Mouse (Mus musculus): ENCODE measurements around the gene Ntng1. TPM values are rescaled to one million over a fixed set of nuclear protein-coding genes. Genes with fewer than 3 reads are reported as not detected.
"Not testable (repeated sequence)": the region's sequence is repeated elsewhere in the genome, so short reads cannot be mapped to it uniquely, and the experiment has no call there.

Gene Ntng1
- polyA plus RNA-seq, 1 experiment from 2014 or later = 2.7 TPM

DNA sequence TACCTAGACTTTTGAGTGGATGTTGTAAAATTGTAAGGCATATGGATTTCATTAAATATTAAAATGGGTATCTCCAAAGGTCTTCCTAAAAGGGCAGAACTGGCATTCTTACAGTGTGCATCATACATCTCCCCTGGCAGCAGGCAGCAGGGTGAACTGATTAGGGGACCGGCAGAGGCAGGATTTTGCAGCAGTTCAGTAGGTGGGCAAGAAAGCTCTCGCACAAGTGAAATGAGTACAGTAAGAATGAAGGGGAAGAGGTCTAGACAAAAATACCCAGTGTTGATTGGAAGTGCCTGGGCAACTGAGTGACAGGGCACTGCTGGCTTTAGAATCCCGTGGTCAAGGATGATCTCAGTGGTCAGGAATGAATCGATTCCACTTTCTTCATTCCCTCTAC lies 378.7 kb downstream of the Ntng1 start:
- Histone ChIP-seq H3K9ac (replicated peaks; ENCODE audit: low read length) (no peak overlapping the region), H3K9me3 (replicated peaks; ENCODE audit: control insufficient read depth, low read length) (no peaks in the 10 kb centered on the region), H3K27ac (replicated peaks; ENCODE audit: low read depth, low read length) (no peak overlapping the region), H3K4me2 (ENCODE audit: low read depth, low read length) (no peak overlapping the region), H3K4me1 (ENCODE audit: control insufficient read depth, insufficient read depth, low read length) (no peaks in the 10 kb centered on the region), H3K36me3 (replicated peaks; ENCODE audit: control insufficient read depth, insufficient read depth, low read depth, low read length) (no peaks in the 10 kb centered on the region), H3K27me3 (ENCODE audit: control insufficient read depth, insufficient read depth, low read length) (no peaks in the 10 kb centered on the region), H3K4me3 (ENCODE audit: low read depth, low read length) (no peak overlapping the region)
- DNase-seq (ENCODE audit: low spot score) (no peak), ATAC-seq (replicated peaks; ENCODE audit: insufficient number of reproducible peaks, low FRiP score, low TSS enrichment, low read depth) (no peak)
- 67% methylated on average over 4 of the region's 4 CpGs for WGBS

- no peak for ATAC-seq (replicated peaks; ENCODE audit: insufficient number of reproducible peaks, low FRiP score, low TSS enrichment, low read depth)
- DNase-seq (ENCODE audit: low spot score) = no peak
- Histone ChIP-seq H3K9me3 (replicated peaks; ENCODE audit: control insufficient read depth, low read length) (no peaks in the 10 kb centered on the region), H3K4me2 (ENCODE audit: low read depth, low read length) (no peak overlapping the region), H3K27ac (replicated peaks; ENCODE audit: low read depth, low read length) (no peak overlapping the region), H3K36me3 (replicated peaks; ENCODE audit: control insufficient read depth, insufficient read depth, low read depth, low read length) (no peaks in the 10 kb centered on the region), H3K27me3 (ENCODE audit: control insufficient read depth, insufficient read depth, low read length) (no peaks in the 10 kb centered on the region), H3K4me3 (ENCODE audit: low read depth, low read length) (no peak overlapping the region), H3K4me1 (ENCODE audit: control insufficient read depth, insufficient read depth, low read length) (no peaks in the 10 kb centered on the region), H3K9ac (replicated peaks; ENCODE audit: low read length) (no peak overlapping the region)
- WGBS = 84% methylated on average over 2 of the region's 2 CpGs
Measured at GRCm38 (mm10) chr3:109756426-109756825, 387.4 kb downstream of the Ntng1 start.

GRCm38 (mm10) chr3:109747593-109747992 lies 396.2 kb downstream of the Ntng1 start:
- not testable (repeated sequence) for H3K4me3 ChIP-seq (ENCODE audit: low read depth, low read length); H3K27ac ChIP-seq (replicated peaks; ENCODE audit: low read depth, low read length); H3K9me3 ChIP-seq (replicated peaks; ENCODE audit: control insufficient read depth, low read length); H3K4me1 ChIP-seq (ENCODE audit: control insufficient read depth, insufficient read depth, low read length); ATAC-seq (replicated peaks; ENCODE audit: insufficient number of reproducible peaks, low FRiP score, low TSS enrichment, low read depth); H3K27me3 ChIP-seq (ENCODE audit: control insufficient read depth, insufficient read depth, low read length); H3K4me2 ChIP-seq (ENCODE audit: low read depth, low read length); H3K9ac ChIP-seq (replicated peaks; ENCODE audit: low read length); H3K36me3 ChIP-seq (replicated peaks; ENCODE audit: control insufficient read depth, insufficient read depth, low read depth, low read length); DNase-seq (ENCODE audit: low spot score)
- WGBS = 69% methylated on average over 3 of the region's 3 CpGs

DNA sequence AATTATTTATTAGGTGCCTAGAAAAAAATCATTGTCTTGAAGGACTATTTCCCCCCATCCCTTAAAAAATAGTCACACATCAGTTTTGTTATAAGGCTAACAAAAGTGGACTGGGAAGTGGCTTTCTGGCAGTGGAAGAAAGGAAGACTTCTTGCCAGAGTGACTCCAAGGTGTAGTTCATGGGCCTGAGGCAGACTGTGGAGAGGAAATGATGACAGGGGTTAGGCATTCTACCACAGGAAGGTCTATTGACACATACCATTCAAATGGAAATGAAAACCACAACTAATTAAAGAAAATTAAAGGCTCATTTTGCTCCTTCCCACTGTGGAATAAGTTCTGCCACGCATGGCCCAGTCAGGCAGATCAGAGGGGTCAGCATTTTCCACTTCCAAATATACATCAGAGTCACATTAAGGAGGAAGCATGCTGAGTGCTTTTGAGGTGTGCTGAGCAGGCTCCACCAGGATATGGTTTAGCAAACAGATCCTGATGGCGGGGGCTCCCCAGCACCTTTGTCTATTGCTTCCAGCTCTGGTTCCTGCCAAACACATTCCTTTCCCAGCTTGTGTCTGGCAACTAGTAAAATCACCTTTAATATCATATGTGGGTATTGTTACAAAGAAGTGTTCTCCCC lies 403.2 kb downstream of the Ntng1 start:
- no peak overlapping the region for H3K4me2 ChIP-seq (ENCODE audit: low read depth, low read length)
- no peaks in the 10 kb centered on the region for H3K36me3 ChIP-seq (replicated peaks; ENCODE audit: control insufficient read depth, insufficient read depth, low read depth, low read length)
- 29% methylated on average over 2 of the region's 2 CpGs for WGBS
- no peak for ATAC-seq (replicated peaks; ENCODE audit: insufficient number of reproducible peaks, low FRiP score, low TSS enrichment, low read depth)
- no peaks in the 10 kb centered on the region for H3K9me3 ChIP-seq (replicated peaks; ENCODE audit: control insufficient read depth, low read length)
- no peak overlapping the region for H3K27ac ChIP-seq (replicated peaks; ENCODE audit: low read depth, low read length)
- DNase-seq (ENCODE audit: low spot score) = no peak
- no peaks in the 10 kb centered on the region for H3K4me1 ChIP-seq (ENCODE audit: control insufficient read depth, insufficient read depth, low read length)
- H3K9ac ChIP-seq (replicated peaks; ENCODE audit: low read length) = no peak overlapping the region
- no peak overlapping the region for H3K4me3 ChIP-seq (ENCODE audit: low read depth, low read length)
- H3K27me3 ChIP-seq (ENCODE audit: control insufficient read depth, insufficient read depth, low read length) = no peaks in the 10 kb centered on the region

- no peaks in the 10 kb centered on the region for H3K36me3 ChIP-seq (replicated peaks; ENCODE audit: control insufficient read depth, insufficient read depth, low read depth, low read length)
- no peak overlapping the region for H3K27ac ChIP-seq (replicated peaks; ENCODE audit: low read depth, low read length)
- DNase-seq (ENCODE audit: low spot score) (peak; percentile 63), ATAC-seq (replicated peaks; ENCODE audit: insufficient number of reproducible peaks, low FRiP score, low TSS enrichment, low read depth) (peak; percentile 83; the same call in 1 of the 2 replicates)
- no peak overlapping the region for H3K9ac ChIP-seq (replicated peaks; ENCODE audit: low read length)
- 56% methylated on average over 10 of the region's 10 CpGs for WGBS
- H3K4me2 ChIP-seq (ENCODE audit: low read depth, low read length) = no peak overlapping the region
- H3K4me1 ChIP-seq (ENCODE audit: control insufficient read depth, insufficient read depth, low read length) = no peaks in the 10 kb centered on the region
- no peak overlapping the region for H3K4me3 ChIP-seq (ENCODE audit: low read depth, low read length)
- H3K9me3 ChIP-seq (replicated peaks; ENCODE audit: control insufficient read depth, low read length) = no peaks in the 10 kb centered on the region
- H3K27me3 ChIP-seq (ENCODE audit: control insufficient read depth, insufficient read depth, low read length) = no peaks in the 10 kb centered on the region
Measured at GRCm38 (mm10) chr3:109732327-109733182, 411.3 kb downstream of the Ntng1 start.

- WGBS = 70% methylated on average over 5 of the region's 5 CpGs
- H3K36me3 ChIP-seq (replicated peaks; ENCODE audit: control insufficient read depth, insufficient read depth, low read depth, low read length) = no peaks in the 10 kb centered on the region
- no peak overlapping the region for H3K9ac ChIP-seq (replicated peaks; ENCODE audit: low read length)
- H3K27ac ChIP-seq (replicated peaks; ENCODE audit: low read depth, low read length) = no peak overlapping the region
- ATAC-seq (replicated peaks; ENCODE audit: insufficient number of reproducible peaks, low FRiP score, low TSS enrichment, low read depth) (no peak), DNase-seq (ENCODE audit: low spot score) (no peak)
- H3K4me1 ChIP-seq (ENCODE audit: control insufficient read depth, insufficient read depth, low read length) = no peaks in the 10 kb centered on the region
- H3K9me3 ChIP-seq (replicated peaks; ENCODE audit: control insufficient read depth, low read length) = no peaks in the 10 kb centered on the region
- no peak overlapping the region for H3K4me3 ChIP-seq (ENCODE audit: low read depth, low read length)
- no peak overlapping the region for H3K4me2 ChIP-seq (ENCODE audit: low read depth, low read length)
- no peaks in the 10 kb centered on the region for H3K27me3 ChIP-seq (ENCODE audit: control insufficient read depth, insufficient read depth, low read length)
Measured at GRCm38 (mm10) chr3:109731592-109732230, 412.1 kb downstream of the Ntng1 start.
